8 mouse cellular contexts compared by ENCODE assay signal in the genomic region with DNA sequence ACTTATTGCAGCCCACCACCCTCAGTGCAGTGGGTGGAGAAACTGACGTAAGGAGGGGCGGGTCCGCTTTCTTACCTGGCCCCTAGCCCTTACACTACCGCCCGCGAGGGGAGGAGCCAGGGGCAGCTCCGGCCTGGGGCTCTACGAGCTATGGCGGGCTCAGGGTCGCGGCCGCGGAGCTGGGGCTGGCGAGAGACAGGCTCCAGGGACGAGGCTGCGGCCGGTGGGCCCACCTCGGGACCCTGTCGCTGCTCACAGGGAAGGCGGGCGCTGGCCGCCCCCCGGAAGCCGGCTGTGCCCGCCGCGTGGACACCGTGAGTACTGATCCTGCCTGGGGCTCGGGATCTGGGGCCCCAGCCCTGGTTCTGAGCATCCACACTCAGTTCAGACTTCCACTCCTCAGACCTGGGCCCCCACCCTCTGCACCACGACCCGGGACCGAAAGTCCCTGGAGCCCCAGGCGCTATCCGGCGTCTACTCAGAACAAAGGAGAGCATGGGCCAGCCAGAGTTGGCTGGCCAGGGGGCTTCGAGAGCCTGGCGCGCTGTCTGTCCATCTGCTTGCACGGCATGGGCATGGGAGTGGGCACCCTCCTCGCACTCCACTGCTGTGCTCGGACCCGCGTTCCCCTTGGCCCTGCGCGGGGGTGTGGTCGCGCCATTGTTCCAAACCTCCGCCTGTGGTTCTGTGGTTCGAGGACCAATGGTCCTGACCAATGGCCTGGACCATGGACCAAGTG. TPM values are rescaled to one million over a fixed set of nuclear protein-coding genes. Genes with fewer than 3 reads are reported as not detected.
A peak's percentile ranks its signal among the peaks of the same experiment; 100 is the strongest.
DNase-seq lines count a peak whose midpoint lies in the region; ATAC-seq lines count a peak whose summit lies in the region.

No protein-coding gene starts in this region.

- H3K4me3 ChIP-seq in hindbrain, embryonic 15.5 days: peak overlapping the region; percentile 85
- peak overlapping the region; percentile 73 for H3K4me3 ChIP-seq in liver, embryonic 16.5 days (ENCODE audit: low read depth, low read length)
- peak overlapping the region; percentile 68 for H3K4me3 ChIP-seq in neural tube, embryonic 13.5 days

- H3K36me3 ChIP-seq in hindbrain, embryonic 15.5 days: peaks cover 20% of the 10 kb centered on the region
- no peaks in the 10 kb centered on the region for H3K36me3 ChIP-seq in liver, embryonic 16.5 days (ENCODE audit: control insufficient read depth, insufficient read depth)
- peaks cover 27% of the 10 kb centered on the region for H3K36me3 ChIP-seq in neural tube, embryonic 13.5 days

- H3K9me3 ChIP-seq in hindbrain, embryonic 15.5 days: no peaks in the 10 kb centered on the region
- no peaks in the 10 kb centered on the region for H3K9me3 ChIP-seq in liver, embryonic 16.5 days (replicated peaks; ENCODE audit: control insufficient read depth, low read length)
- H3K9me3 ChIP-seq in neural tube, embryonic 13.5 days: no peaks in the 10 kb centered on the region

- DNase-seq in heart, adult 11 months: peak; percentile 95
- DNase-seq in heart, adult 9 months (ENCODE audit: low spot score in 2 of 2): no peak
- DNase-seq in T-cell, adult 2 months (ENCODE audit: low spot score): peak; percentile 32
- no peak for DNase-seq in gastrocnemius, adult 18-20 months (ENCODE audit: low spot score)

- peaks cover 24% of the 10 kb centered on the region for H3K4me1 ChIP-seq in hindbrain, embryonic 15.5 days (replicated peaks)
- peaks cover 19% of the 10 kb centered on the region for H3K4me1 ChIP-seq in liver, embryonic 16.5 days (ENCODE audit: control insufficient read depth, low read depth, low read length)
- H3K4me1 ChIP-seq in neural tube, embryonic 13.5 days (replicated peaks): peaks cover 22% of the 10 kb centered on the region

- peak overlapping the region; percentile 73 for H3K4me2 ChIP-seq in hindbrain, embryonic 15.5 days
- peak overlapping the region; percentile 89 for H3K4me2 ChIP-seq in liver, embryonic 16.5 days (ENCODE audit: low read depth, low read length)
- peak overlapping the region; percentile 71 for H3K4me2 ChIP-seq in neural tube, embryonic 13.5 days

- peak overlapping the region; percentile 82 for H3K27ac ChIP-seq in hindbrain, embryonic 15.5 days (replicated peaks)
- no peak overlapping the region for H3K27ac ChIP-seq in liver, embryonic 16.5 days (ENCODE audit: low read length)
- peak overlapping the region; percentile 75 for H3K27ac ChIP-seq in neural tube, embryonic 13.5 days (replicated peaks)

- H3K9ac ChIP-seq in hindbrain, embryonic 15.5 days: peak overlapping the region; percentile 97
- H3K9ac ChIP-seq in liver, embryonic 16.5 days (ENCODE audit: low read depth, low read length): peak overlapping the region; percentile 79
- H3K9ac ChIP-seq in neural tube, embryonic 13.5 days: peak overlapping the region; percentile 93

- WGBS in hindbrain, embryonic 15.5 days: under 1% methylated on average over 42 of the region's 49 CpGs
- WGBS in liver, embryonic 16.5 days (ENCODE audit: insufficient replicate concordance): under 1% methylated on average over 49 of the region's 49 CpGs
- 1% methylated on average over 48 of the region's 49 CpGs for WGBS in neural tube, embryonic 13.5 days

- peak; percentile 44 for ATAC-seq in erythroid progenitor cell, adult 5-6 weeks (replicated peaks; ENCODE audit: low FRiP score, poor library complexity, severe bottlenecking)
- peak; percentile 94 for ATAC-seq in hindbrain, embryonic 15.5 days (ENCODE audit: low FRiP score, low read depth)
- peak; percentile 76 for ATAC-seq in liver, embryonic 16.5 days (ENCODE audit: low read depth)
- peak; percentile 93 for ATAC-seq in neural tube, embryonic 13.5 days (ENCODE audit: low read depth)

- H3K27me3 ChIP-seq in hindbrain, embryonic 15.5 days: no peaks in the 10 kb centered on the region
- no peaks in the 10 kb centered on the region for H3K27me3 ChIP-seq in liver, embryonic 16.5 days (ENCODE audit: control insufficient read depth, insufficient read depth, low read depth, low read length)
- H3K27me3 ChIP-seq in neural tube, embryonic 13.5 days: no peaks in the 10 kb centered on the region

RNA-seq across cellular contexts. Expression of gene Add1, which starts 23.8 kb away (rescaled TPM):
- 547 and 570 TPM in 2 replicates for total RNA-seq in erythroid progenitor cell, adult 5-6 weeks (2015; ENCODE audit: low replicate concordance)
- 969 and 1,003 TPM in 2 replicates for total RNA-seq in erythroid progenitor cell, adult 5-6 weeks (2017; ENCODE audit: low replicate concordance)
- 206 and 221 TPM in 2 replicates for polyA plus RNA-seq in hindbrain, embryonic 15.5 days (2015; fragmentation: Nextera tagmentation; extraction: Ambion mirVana)
- polyA plus RNA-seq in liver, embryonic 16.5 days (2015; fragmentation: Nextera tagmentation; extraction: Ambion mirVana): 122 and 133 TPM in 2 replicates
- polyA plus RNA-seq in neural tube, embryonic 13.5 days (2015; fragmentation: Nextera tagmentation; extraction: Ambion mirVana): 208 and 221 TPM in 2 replicates
- 10 to 100 TPM; 71.6 to 73.0 TPM for total RNA-seq in gastrocnemius, adult 18-20 months (2021)

RNA-seq across cellular contexts. Expression of gene Sh3bp2, which starts 24.0 kb away (rescaled TPM):
- 1.7 and 4.3 TPM in 2 replicates for total RNA-seq in erythroid progenitor cell, adult 5-6 weeks (2015; ENCODE audit: low replicate concordance)
- 3.9 and 6.0 TPM in 2 replicates for total RNA-seq in erythroid progenitor cell, adult 5-6 weeks (2017; ENCODE audit: low replicate concordance)
- polyA plus RNA-seq in hindbrain, embryonic 15.5 days (2015; fragmentation: Nextera tagmentation; extraction: Ambion mirVana): 20.6 and 21.4 TPM in 2 replicates
- 6.5 and 6.8 TPM in 2 replicates for polyA plus RNA-seq in liver, embryonic 16.5 days (2015; fragmentation: Nextera tagmentation; extraction: Ambion mirVana)
- 15.0 and 16.7 TPM in 2 replicates for polyA plus RNA-seq in neural tube, embryonic 13.5 days (2015; fragmentation: Nextera tagmentation; extraction: Ambion mirVana)
- total RNA-seq in gastrocnemius, adult 18-20 months (2021): 1 to 10 TPM in 1 of 2 experiments, under 1 TPM in 1; 0.59 to 1.4 TPM

RNA-seq across cellular contexts. Expression of gene Tnip2, which starts 35.9 kb away (rescaled TPM):
- total RNA-seq in erythroid progenitor cell, adult 5-6 weeks (2015; ENCODE audit: low replicate concordance): 3.2 TPM in 1 of 2 replicates, not detected in the other
- total RNA-seq in erythroid progenitor cell, adult 5-6 weeks (2017; ENCODE audit: low replicate concordance): 0.23 and 7.4 TPM in 2 replicates
- 13.3 and 15.0 TPM in 2 replicates for polyA plus RNA-seq in hindbrain, embryonic 15.5 days (2015; fragmentation: Nextera tagmentation; extraction: Ambion mirVana)
- 6.2 and 6.3 TPM in 2 replicates for polyA plus RNA-seq in liver, embryonic 16.5 days (2015; fragmentation: Nextera tagmentation; extraction: Ambion mirVana)
- polyA plus RNA-seq in neural tube, embryonic 13.5 days (2015; fragmentation: Nextera tagmentation; extraction: Ambion mirVana): 8.1 and 11.3 TPM in 2 replicates
- 1 to 10 TPM; 1.8 to 3.8 TPM for total RNA-seq in gastrocnemius, adult 18-20 months (2021)

Comparison
In these comparisons a context has a peak if more than half of its experiments do, and no peak if none do; other contexts are left out.
1. DNase-seq: peak in heart, adult 11 months (single experiment) and T-cell, adult 2 months (single experiment); none in heart, adult 9 months (0 of 2) and gastrocnemius, adult 18-20 months (single experiment).
2. ATAC-seq: peak in every context shown above with its lines; median percentile 94 in hindbrain, embryonic 15.5 days; 93 in neural tube, embryonic 13.5 days; 76 in liver, embryonic 16.5 days; 44 in erythroid progenitor cell, adult 5-6 weeks.
3. Peak in every context shown above with its lines, with median percentiles within 50 percentile points of each other: H3K4me2 ChIP-seq, H3K4me3 ChIP-seq and H3K9ac ChIP-seq.